Mouse (Mus musculus) neural tube, embryonic 13.5 days (tissue): Measurements from ENCODE around the gene Cdh12. TPM values are rescaled to one million over a fixed set of nuclear protein-coding genes. Genes with fewer than 3 reads are reported as not detected.
A peak's percentile ranks its signal among the peaks of the same experiment; 100 is the strongest.

Experiments
- ATAC-seq: fragments of 200-750 bp; cut with Nextera tagmentation; 2 replicates; pipeline ENCODE4 v1.8.0; 2017; ENCODE audit warnings: low read depth, mild to moderate bottlenecking, moderate TSS enrichment, moderate library complexity
- H3K27ac ChIP-seq: fragments of 300-500 bp; sonication (generic); replicated peaks from 2 replicates; pipeline ENCODE4 v1.5.1; 2015; ENCODE audit warnings: moderate library complexity, mild to moderate bottlenecking, inconsistent platforms
- H3K27me3 ChIP-seq: fragments of 300-500 bp; sonication (generic); 2 replicates; pipeline ENCODE4 v1.6.1; 2015; ENCODE audit warnings: mild to moderate bottlenecking, inconsistent platforms
- H3K36me3 ChIP-seq: fragments of 300-500 bp; sonication (generic); 2 replicates; pipeline ENCODE4 v1.6.1; 2015; ENCODE audit warnings: mild to moderate bottlenecking, inconsistent platforms
- H3K4me1 ChIP-seq: fragments of 300-500 bp; sonication (generic); replicated peaks from 2 replicates; pipeline ENCODE4 v1.6.1; 2015; ENCODE audit warnings: inconsistent platforms
- H3K4me2 ChIP-seq: fragments of 300-500 bp; sonication (generic); 2 replicates; pipeline ENCODE4 v1.6.1; 2015; ENCODE audit warnings: inconsistent platforms, mild to moderate bottlenecking, moderate library complexity
- H3K4me3 ChIP-seq: fragments of 300-500 bp; sonication (generic); 2 replicates; pipeline ENCODE4 v1.5.1; 2015; ENCODE audit warnings: mild to moderate bottlenecking, inconsistent platforms
- H3K9ac ChIP-seq: fragments of 300-500 bp; sonication (generic); 2 replicates; pipeline ENCODE4 v1.6.1; 2015; ENCODE audit warnings: moderate library complexity, mild to moderate bottlenecking, inconsistent platforms
- H3K9me3 ChIP-seq: fragments of 300-500 bp; sonication (generic); 2 replicates; pipeline ENCODE4 v1.6.1; 2016; ENCODE audit warnings: inconsistent platforms
- WGBS: fragments of 180-500 bp; shearing (Covaris S2); methylation state at CpG from one replicate; pipeline ENCODE4 v1.1.7; 2015; 5-methylcytosine and 5-hydroxymethylcytosine counted together
- polyA plus RNA-seq: library from polyadenylated mRNA; unstranded; fragments of >200 nt; fragmentation: Nextera tagmentation; extraction: Ambion mirVana; gene quantifications from 2 replicates; pipeline ENCODE4 v1.2.1, GENCODE M21; 2015

Cdh12 gene
- 5.1 and 6.9 TPM in 2 replicates for polyA plus RNA-seq

GRCm38 (mm10) chr15:20448861-20449663 is at the start of gene Cdh12:
Cdh12 (plus strand) TSS chr15:20449265.
- Histone ChIP-seq H3K27ac (no peak within 1 kb of the TSS), H3K9ac (peak within 1 kb of the TSS; percentile 67), H3K27me3 (no peaks in the 10 kb centered on the region), H3K4me1 (peaks cover 7% of the 10 kb centered on the region), H3K4me3 (peak within 1 kb of the TSS; percentile 44), H3K36me3 (no peaks in the 10 kb centered on the region), H3K9me3 (no peaks in the 10 kb centered on the region), H3K4me2 (peak within 1 kb of the TSS; percentile 62)
- peak; percentile 96 for ATAC-seq
- WGBS = 9% methylated on average over 18 of the region's 18 CpGs

- 54% methylated on average over 3 of the region's 3 CpGs for WGBS
- H3K27ac ChIP-seq = no peak overlapping the region
- no peak for ATAC-seq
Measured at GRCm38 (mm10) chr15:20403596-20403995, 45.5 kb upstream of the Cdh12 start.

GRCm38 (mm10) chr15:20413397-20413796 is 35.7 kb upstream of the Cdh12 start:
- no peak overlapping the region for H3K27ac ChIP-seq
- H3K27me3 ChIP-seq = no peaks in the 10 kb centered on the region
- no peak overlapping the region for H3K4me3 ChIP-seq
- H3K4me2 ChIP-seq = no peak overlapping the region
- no peaks in the 10 kb centered on the region for H3K4me1 ChIP-seq
- H3K9me3 ChIP-seq = no peaks in the 10 kb centered on the region
- ATAC-seq = no peak
- no peaks in the 10 kb centered on the region for H3K36me3 ChIP-seq
- 96% methylated on average over 1 of the region's 1 CpGs for WGBS
- no peak overlapping the region for H3K9ac ChIP-seq

More at GRCm38 (mm10) chr15:20403596-20403995, 45.5 kb upstream of the Cdh12 start:
- no peaks in the 10 kb centered on the region for H3K36me3 ChIP-seq
- no peak overlapping the region for H3K9ac ChIP-seq
- no peaks in the 10 kb centered on the region for H3K4me1 ChIP-seq
- no peak overlapping the region for H3K4me3 ChIP-seq
- no peak overlapping the region for H3K4me2 ChIP-seq
- H3K27me3 ChIP-seq = no peaks in the 10 kb centered on the region
- H3K9me3 ChIP-seq = no peaks in the 10 kb centered on the region

GRCm38 (mm10) chr15:20436356-20436755 is 12.7 kb upstream of the Cdh12 start:
- no peaks in the 10 kb centered on the region for H3K27me3 ChIP-seq
- no peaks in the 10 kb centered on the region for H3K4me1 ChIP-seq

GRCm38 (mm10) chr15:20450558-20450957 is 1.5 kb downstream of the Cdh12 start:
- no peaks in the 10 kb centered on the region for H3K9me3 ChIP-seq
- ATAC-seq = no peak
- H3K27ac ChIP-seq = no peak overlapping the region
- peaks cover 7% of the 10 kb centered on the region for H3K4me1 ChIP-seq
- WGBS = 80% methylated on average over 5 of the region's 5 CpGs
- 0 out of 2 replicates have a peak overlapping the region, but pooled peaks have one; percentile 0 for H3K4me3 ChIP-seq
- no peaks in the 10 kb centered on the region for H3K27me3 ChIP-seq
- H3K36me3 ChIP-seq = no peaks in the 10 kb centered on the region
- peak overlapping the region; percentile 21; the same call in 1 of the 2 replicates for H3K4me2 ChIP-seq
- no peak overlapping the region for H3K9ac ChIP-seq

More at GRCm38 (mm10) chr15:20436356-20436755, 12.7 kb upstream of the Cdh12 start:
- Histone ChIP-seq H3K4me3 (no peak overlapping the region), H3K9ac (no peak overlapping the region), H3K27ac (no peak overlapping the region), H3K4me2 (no peak overlapping the region), H3K36me3 (no peaks in the 10 kb centered on the region), H3K9me3 (no peaks in the 10 kb centered on the region)
- WGBS = 57% methylated on average over 2 of the region's 2 CpGs
- no peak for ATAC-seq

- no peaks in the 10 kb centered on the region for H3K36me3 ChIP-seq
- no peaks in the 10 kb centered on the region for H3K4me1 ChIP-seq
- no peak overlapping the region for H3K4me2 ChIP-seq
- H3K9ac ChIP-seq = no peak overlapping the region
- 89% methylated on average over 3 of the region's 3 CpGs for WGBS
- no peaks in the 10 kb centered on the region for H3K27me3 ChIP-seq
- no peaks in the 10 kb centered on the region for H3K9me3 ChIP-seq
- H3K4me3 ChIP-seq = no peak overlapping the region
- H3K27ac ChIP-seq = no peak overlapping the region
- no peak for ATAC-seq
Measured at GRCm38 (mm10) chr15:20458508-20458907, 9.4 kb downstream of the Cdh12 start.

- Histone ChIP-seq H3K4me1 (no peaks in the 10 kb centered on the region), H3K4me2 (no peak overlapping the region), H3K4me3 (no peak overlapping the region), H3K9ac (no peak overlapping the region), H3K27me3 (no peaks in the 10 kb centered on the region), H3K27ac (no peak overlapping the region), H3K36me3 (no peaks in the 10 kb centered on the region), H3K9me3 (no peaks in the 10 kb centered on the region)
- no peak for ATAC-seq
- WGBS = 91% methylated on average over 3 of the region's 3 CpGs
Measured at GRCm38 (mm10) chr15:20462500-20462899, 13.4 kb downstream of the Cdh12 start.

DNA sequence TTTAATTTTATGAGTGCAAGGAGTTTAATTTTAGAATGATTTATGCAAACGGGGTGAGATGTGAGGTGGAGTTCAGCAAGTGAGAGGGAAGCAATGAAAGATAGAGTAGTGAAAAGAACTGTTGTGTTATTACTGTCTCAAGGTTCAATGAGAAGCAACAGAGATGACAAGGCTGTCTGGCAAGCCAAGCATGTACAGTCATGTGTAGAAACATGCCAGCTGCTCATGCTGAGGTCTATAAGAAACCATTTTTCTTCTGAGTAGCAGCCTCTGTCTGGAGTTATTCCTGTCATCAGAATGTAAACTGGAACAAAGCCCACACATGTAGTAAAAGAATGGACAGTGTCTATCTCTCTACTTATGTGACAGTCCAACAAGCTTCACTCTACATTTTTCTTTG is 14.5 kb downstream of the Cdh12 start:
- no peaks in the 10 kb centered on the region for H3K36me3 ChIP-seq
- H3K4me2 ChIP-seq = no peak overlapping the region
- 78% methylated on average over 1 of the region's 1 CpGs for WGBS
- H3K4me3 ChIP-seq = no peak overlapping the region
- ATAC-seq = no peak
- no peaks in the 10 kb centered on the region for H3K9me3 ChIP-seq
- H3K27me3 ChIP-seq = no peaks in the 10 kb centered on the region
- no peak overlapping the region for H3K9ac ChIP-seq
- no peak overlapping the region for H3K27ac ChIP-seq
- no peaks in the 10 kb centered on the region for H3K4me1 ChIP-seq

DNA sequence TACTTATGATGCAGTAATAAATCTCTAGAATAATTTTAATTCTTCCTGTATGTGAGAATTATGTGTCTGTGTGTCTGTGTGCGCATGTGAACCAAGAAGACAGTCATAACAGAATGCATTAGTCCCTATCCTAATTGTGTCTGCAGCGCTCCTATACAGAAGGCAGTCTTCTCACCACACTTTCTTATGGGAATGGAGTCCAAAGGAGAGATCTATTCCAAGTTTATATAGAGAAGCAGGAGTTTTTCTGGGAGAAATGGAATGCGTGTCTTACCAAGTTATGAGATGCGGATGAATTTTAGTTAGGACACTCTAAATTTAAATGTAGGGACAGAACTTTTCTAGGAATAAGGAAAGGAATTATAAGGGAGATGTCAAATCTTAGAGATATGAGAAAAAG is 101.9 kb downstream of the Cdh12 start:
- Histone ChIP-seq H3K36me3 (no peaks in the 10 kb centered on the region), H3K9ac (no peak overlapping the region), H3K4me1 (no peaks in the 10 kb centered on the region), H3K27ac (no peak overlapping the region), H3K4me2 (no peak overlapping the region), H3K4me3 (no peak overlapping the region), H3K27me3 (no peaks in the 10 kb centered on the region), H3K9me3 (no peaks in the 10 kb centered on the region)
- ATAC-seq = no peak
- 98% methylated on average over 4 of the region's 4 CpGs for WGBS

GRCm38 (mm10) chr15:20571012-20571411 is 121.9 kb downstream of the Cdh12 start:
- Histone ChIP-seq H3K36me3 (no peaks in the 10 kb centered on the region), H3K27me3 (no peaks in the 10 kb centered on the region), H3K4me2 (no peak overlapping the region), H3K9me3 (no peaks in the 10 kb centered on the region), H3K9ac (no peak overlapping the region), H3K4me3 (no peak overlapping the region), H3K27ac (no peak overlapping the region), H3K4me1 (no peaks in the 10 kb centered on the region)
- no peak for ATAC-seq
- whole genome bisulfite sequencing = 74% methylated on average over 4 of the region's 4 CpGs

DNA sequence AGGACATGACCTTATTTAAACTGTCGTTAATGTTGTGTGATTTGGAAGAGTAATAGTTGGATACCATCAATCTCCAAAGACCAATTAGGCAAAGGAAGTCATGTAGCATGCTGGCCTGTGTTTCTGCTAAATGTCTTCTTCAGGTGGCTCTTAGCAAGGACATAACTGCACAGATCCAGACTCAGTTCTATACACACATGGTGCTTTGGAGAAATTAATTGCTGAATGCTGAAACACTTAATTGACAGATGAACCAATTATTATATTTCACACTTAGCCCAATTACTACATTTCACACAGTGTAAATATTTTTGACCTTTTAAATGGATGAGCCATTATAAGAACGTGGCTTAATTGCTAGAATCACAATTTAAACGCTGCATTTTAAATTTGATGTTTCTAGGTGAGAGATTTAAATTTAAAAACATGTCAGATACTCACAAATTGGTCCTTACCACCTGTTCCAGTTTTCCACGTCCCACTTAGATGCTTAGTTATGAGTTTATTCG is 133.6 kb downstream of the Cdh12 start:
- no peak overlapping the region for H3K9ac ChIP-seq
- H3K9me3 ChIP-seq = no peaks in the 10 kb centered on the region
- H3K27me3 ChIP-seq = no peaks in the 10 kb centered on the region
- no peak overlapping the region for H3K27ac ChIP-seq
- H3K4me2 ChIP-seq = no peak overlapping the region
- no peak overlapping the region for H3K4me3 ChIP-seq
- H3K4me1 ChIP-seq = no peaks in the 10 kb centered on the region
- H3K36me3 ChIP-seq = no peaks in the 10 kb centered on the region
- 67% methylated on average over 5 of the region's 5 CpGs for WGBS
- no peak for ATAC-seq

- no peaks in the 10 kb centered on the region for H3K9me3 ChIP-seq
- no peak overlapping the region for H3K27ac ChIP-seq
- ATAC-seq = no peak
- H3K9ac ChIP-seq = no peak overlapping the region
- H3K36me3 ChIP-seq = no peaks in the 10 kb centered on the region
- H3K27me3 ChIP-seq = no peaks in the 10 kb centered on the region
- 85% methylated on average over 5 of the region's 5 CpGs for WGBS
- H3K4me1 ChIP-seq = no peaks in the 10 kb centered on the region
- H3K4me2 ChIP-seq = no peak overlapping the region
- no peak overlapping the region for H3K4me3 ChIP-seq
Measured at GRCm38 (mm10) chr15:20591599-20591998, 142.5 kb downstream of the Cdh12 start.
